29 mouse cellular contexts compared by ENCODE assay signal in the genomic region with DNA sequence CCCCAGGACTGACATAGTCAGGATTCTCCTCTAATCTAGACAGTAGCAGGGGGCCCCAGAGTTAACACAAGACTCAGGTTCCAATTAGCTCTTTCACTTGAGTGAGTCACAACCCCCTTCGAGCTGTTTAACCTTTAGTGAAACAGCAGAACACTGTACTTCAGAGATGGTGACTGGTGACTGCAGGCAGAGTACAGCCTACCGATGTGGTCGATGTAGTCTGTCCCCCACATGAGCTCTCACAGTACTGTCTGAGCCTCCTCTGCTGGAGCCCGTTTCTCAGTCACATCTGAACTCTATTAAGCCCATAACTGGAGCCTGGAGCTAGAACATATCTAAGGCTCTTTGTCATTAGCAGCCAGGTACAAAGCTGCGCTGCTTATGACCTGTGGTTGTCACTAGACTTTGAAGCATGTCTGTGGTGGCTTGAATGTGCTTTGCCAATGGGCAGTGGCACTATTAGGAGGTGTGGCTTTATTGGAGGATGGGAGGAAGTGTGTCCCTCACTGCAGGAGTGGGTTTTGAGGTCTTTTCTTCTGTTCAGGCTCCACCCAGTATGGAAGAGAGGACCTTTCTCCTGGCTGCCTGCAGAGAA.
A peak's percentile ranks its signal among the peaks of the same experiment; 100 is the strongest.
DNase-seq lines count a peak whose midpoint lies in the region; ATAC-seq and TF ChIP-seq lines count a peak whose summit lies in the region.
"Had no signal": no experiment of that assay in that cellular context is flagged by ENCODE, and none has a peak within 500 bp of the region (broad histone marks: within the 10 kb centered on the region; RNA-seq: fewer than 3 reads in every experiment).

No protein-coding gene starts in this region.

- ATAC-seq in kidney, embryonic 16.5 days (ENCODE audit: low FRiP score, low TSS enrichment), result peak; percentile 17; the same call in 1 of the 2 replicates
- ATAC-seq in embryonic facial prominence, embryonic 11.5 days (replicated peaks; ENCODE audit: insufficient number of reproducible peaks, low FRiP score, low TSS enrichment, low read depth), result no peak
- ATAC-seq in intestine, postnatal 0 days, result no peak
- ATAC-seq: CD4-positive, CD25-positive, alpha-beta regulatory T cell, adult 4 months; forebrain, embryonic 16.5 days; intestine, embryonic 16.5 days had no signal

- no peak overlapping the region for H3K4me3 ChIP-seq in kidney, embryonic 16.5 days (ENCODE audit: low read length)
- no peak overlapping the region for H3K4me3 ChIP-seq in embryonic facial prominence, embryonic 11.5 days (ENCODE audit: low read depth, low read length)
- H3K4me3 ChIP-seq in limb, embryonic 10.5 days, result no peak overlapping the region
- H3K4me3 ChIP-seq in intestine, postnatal 0 days (ENCODE audit: low read depth, low read length), result no peak overlapping the region
- H3K4me3 ChIP-seq: erythroblast, embryonic 14.5 days; heart, embryonic 15.5 days; hindbrain, embryonic 13.5 days; left cerebral cortex, adult 2 months; liver, embryonic 15.5 days had no signal

- H3K4me1 ChIP-seq in kidney, embryonic 16.5 days (ENCODE audit: insufficient read depth, low read length), result peaks cover 10% of the 10 kb centered on the region
- H3K4me1 ChIP-seq in embryonic facial prominence, embryonic 11.5 days (ENCODE audit: control insufficient read depth, insufficient read depth, low read length), result no peaks in the 10 kb centered on the region
- peaks cover 41% of the 10 kb centered on the region for H3K4me1 ChIP-seq in limb, embryonic 10.5 days
- no peaks in the 10 kb centered on the region for H3K4me1 ChIP-seq in intestine, postnatal 0 days (replicated peaks; ENCODE audit: control insufficient read depth, insufficient read depth, low read length)
- H3K4me1 ChIP-seq: heart, embryonic 15.5 days; liver, embryonic 15.5 days had no signal

- no peaks in the 10 kb centered on the region for H3K27me3 ChIP-seq in kidney, embryonic 16.5 days (ENCODE audit: insufficient read depth, low read length)
- H3K27me3 ChIP-seq in embryonic facial prominence, embryonic 11.5 days (ENCODE audit: control insufficient read depth, insufficient read depth, low read length), result no peaks in the 10 kb centered on the region
- H3K27me3 ChIP-seq in limb, embryonic 10.5 days (ENCODE audit: low read depth, poor library complexity, severe bottlenecking), result no peaks in the 10 kb centered on the region
- H3K27me3 ChIP-seq in intestine, postnatal 0 days (replicated peaks; ENCODE audit: control insufficient read depth, insufficient read depth, low read length), result no peaks in the 10 kb centered on the region
- H3K27me3 ChIP-seq: heart, embryonic 15.5 days; hindbrain, embryonic 13.5 days; liver, embryonic 15.5 days had no signal

- WGBS in kidney, embryonic 16.5 days, result 74% methylated on average over 5 of the region's 5 CpGs
- WGBS in embryonic facial prominence, embryonic 11.5 days, result 52% methylated on average over 5 of the region's 5 CpGs
- WGBS in limb, embryonic 10.5 days, result 61% methylated on average over 5 of the region's 5 CpGs
- WGBS in intestine, postnatal 0 days, result 83% methylated on average over 5 of the region's 5 CpGs

- H3K27ac ChIP-seq in kidney, embryonic 16.5 days (ENCODE audit: low read length), result no peak overlapping the region
- no peak overlapping the region for H3K27ac ChIP-seq in embryonic facial prominence, embryonic 11.5 days (replicated peaks; ENCODE audit: low read depth, low read length)
- H3K27ac ChIP-seq in limb, embryonic 10.5 days, result peak overlapping the region; percentile 32
- H3K27ac ChIP-seq in intestine, postnatal 0 days (ENCODE audit: low read depth, low read length), result no peak overlapping the region
- H3K27ac ChIP-seq: heart, embryonic 15.5 days; hindbrain, embryonic 13.5 days; left cerebral cortex, adult 2 months; liver, embryonic 15.5 days; stomach, postnatal 0 days had no signal

- no peak overlapping the region for H3K9ac ChIP-seq in kidney, embryonic 16.5 days (replicated peaks; ENCODE audit: low read length)
- no peak overlapping the region for H3K9ac ChIP-seq in embryonic facial prominence, embryonic 11.5 days (replicated peaks; ENCODE audit: low read length)
- H3K9ac ChIP-seq in intestine, postnatal 0 days (ENCODE audit: low read depth, low read length), result no peak overlapping the region
- H3K9ac ChIP-seq: heart, embryonic 15.5 days; hindbrain, embryonic 13.5 days; liver, embryonic 15.5 days; lung, embryonic 14.5 days had no signal

- no peak overlapping the region for H3K4me2 ChIP-seq in kidney, embryonic 16.5 days (replicated peaks; ENCODE audit: low read depth, low read length)
- no peak overlapping the region for H3K4me2 ChIP-seq in embryonic facial prominence, embryonic 11.5 days (ENCODE audit: low read depth, low read length)
- no peak overlapping the region for H3K4me2 ChIP-seq in intestine, postnatal 0 days (replicated peaks; ENCODE audit: low read depth)
- H3K4me2 ChIP-seq: heart, embryonic 15.5 days; hindbrain, embryonic 13.5 days; liver, embryonic 15.5 days; lung, embryonic 14.5 days had no signal

- no peak for TF ChIP-seq CTCF in intestine, postnatal 0 days (IDR thresholded peaks at IDR 0.05; ENCODE audit: low read depth)

- H3K9me3 ChIP-seq in kidney, embryonic 16.5 days (ENCODE audit: low read length), result no peaks in the 10 kb centered on the region
- H3K9me3 ChIP-seq in embryonic facial prominence, embryonic 11.5 days (replicated peaks; ENCODE audit: control insufficient read depth, low read length), result no peaks in the 10 kb centered on the region
- no peaks in the 10 kb centered on the region for H3K9me3 ChIP-seq in limb, embryonic 10.5 days (replicated peaks)
- no peaks in the 10 kb centered on the region for H3K9me3 ChIP-seq in intestine, postnatal 0 days (ENCODE audit: control insufficient read depth)
- H3K9me3 ChIP-seq: heart, embryonic 15.5 days; liver, embryonic 15.5 days had no signal

- no peak for DNase-seq in kidney, postnatal 36 days
- DNase-seq in embryonic facial prominence, embryonic 11.5 days (ENCODE audit: low spot score), result peak; percentile 21
- DNase-seq in limb, embryonic 10.5 days (ENCODE audit: low spot score), result no peak
- DNase-seq in B cell, adult 2 months, result no peak
- no peak for DNase-seq in right cerebral cortex, postnatal 25 days
- DNase-seq: adrenal gland, postnatal 25 days; cerebellum, adult 18-20 months; cerebellum, postnatal 14 days; gastrocnemius, postnatal 10 days; heart, postnatal 4 days; kidney, adult 9 months; kidney, postnatal 14 days; lung, embryonic 14.5 days; lung, postnatal 14 days; retina, postnatal 1 day; right cerebral cortex, postnatal 14 days; thymus, adult 2 months; thymus, postnatal 36 days had no signal

- H3K36me3 ChIP-seq in kidney, embryonic 16.5 days (ENCODE audit: insufficient read depth, low read length), result no peaks in the 10 kb centered on the region
- H3K36me3 ChIP-seq in embryonic facial prominence, embryonic 11.5 days (replicated peaks; ENCODE audit: control insufficient read depth, insufficient read depth, low read depth, low read length), result no peaks in the 10 kb centered on the region
- H3K36me3 ChIP-seq in limb, embryonic 10.5 days, result no peaks in the 10 kb centered on the region
- H3K36me3 ChIP-seq in intestine, postnatal 0 days (ENCODE audit: control insufficient read depth, insufficient read depth), result no peaks in the 10 kb centered on the region
- H3K36me3 ChIP-seq: heart, embryonic 15.5 days; liver, embryonic 15.5 days had no signal
